Mouse (Mus musculus): ENCODE data around the gene Tmem126b. TPM values are rescaled to one million over a fixed set of nuclear protein-coding genes. Genes with fewer than 3 reads are reported as not detected.

Tmem126b gene
- 5.9 TPM for polyA plus RNA-seq (2015; fragmentation: Illumina TruSeq; extraction: RNeasy Lipid Tissue Mini Kit (QIAGEN cat#74804); ENCODE audit: insufficient read depth, low read depth, low replicate concordance)

GRCm38 (mm10) chr7:90475793-90476312 lies at the start of gene Tmem126b:
Gene Tmem126b (minus strand): TSS chr7:90476001.

GRCm38 (mm10) chr7:90476313-90477245 lies 778 bp upstream of the Tmem126b start, which contains the start of gene Dlg2:
Gene Dlg2 (plus strand): TSS chr7:90476672.

GRCm38 (mm10) chr7:90456845-90457468 lies 18.8 kb downstream of the Tmem126b start, which contains the start of gene Tmem126a:
Gene Tmem126a (minus strand): TSS chr7:90457229.

GRCm38 (mm10) chr7:90442518-90443080 lies 33.2 kb downstream of the Tmem126b start, which contains the start of gene Crebzf:
Gene Crebzf (plus strand): TSS chr7:90442729.

GRCm38 (mm10) chr7:90426020-90427001 lies 49.5 kb downstream of the Tmem126b start, which contains the start of gene Ccdc89:
Gene Ccdc89 (plus strand): TSS chr7:90426577.

Other genes with a start within 250 kb of the Tmem126b start
- gene Ccdc83, start 210.2 kb downstream of the Tmem126b start, polyA plus RNA-seq (2015; fragmentation: Illumina TruSeq; extraction: RNeasy Lipid Tissue Mini Kit (QIAGEN cat#74804); ENCODE audit: insufficient read depth, low read depth, low replicate concordance), result not detected
- gene Sytl2, start 173.7 kb downstream of the Tmem126b start, polyA plus RNA-seq (2015; fragmentation: Illumina TruSeq; extraction: RNeasy Lipid Tissue Mini Kit (QIAGEN cat#74804); ENCODE audit: insufficient read depth, low read depth, low replicate concordance), result 1.7 TPM
- not detected for gene Ccdc89, start 49.4 kb downstream of the Tmem126b start, polyA plus RNA-seq (2015; fragmentation: Illumina TruSeq; extraction: RNeasy Lipid Tissue Mini Kit (QIAGEN cat#74804); ENCODE audit: insufficient read depth, low read depth, low replicate concordance)
- 27.0 TPM for gene Crebzf, start 33.3 kb downstream of the Tmem126b start, polyA plus RNA-seq (2015; fragmentation: Illumina TruSeq; extraction: RNeasy Lipid Tissue Mini Kit (QIAGEN cat#74804); ENCODE audit: insufficient read depth, low read depth, low replicate concordance)
- 16.1 TPM for gene Tmem126a, start 18.8 kb downstream of the Tmem126b start, polyA plus RNA-seq (2015; fragmentation: Illumina TruSeq; extraction: RNeasy Lipid Tissue Mini Kit (QIAGEN cat#74804); ENCODE audit: insufficient read depth, low read depth, low replicate concordance)
- 0.61 TPM for gene Dlg2, start 671 bp upstream of the Tmem126b start, polyA plus RNA-seq (2015; fragmentation: Illumina TruSeq; extraction: RNeasy Lipid Tissue Mini Kit (QIAGEN cat#74804); ENCODE audit: insufficient read depth, low read depth, low replicate concordance)